Mouse (Mus musculus): ENCODE data around the gene Ifi47.

The Ifi47 gene

GRCm38 (mm10) chr11:49089735-49090507 lies 13.5 kb downstream of the Ifi47 start:
- no peak for DNase-seq (ENCODE audit: low spot score in 2 of 2)

- DNase-seq (ENCODE audit: low spot score in 2 of 2): no peak
These were observed 14.2 kb downstream of the Ifi47 start for GRCm38 (mm10) chr11:49090551-49090950.

GRCm38 (mm10) chr11:49091171-49091570 lies 14.8 kb downstream of the Ifi47 start:
- no peak for DNase-seq (ENCODE audit: low spot score in 2 of 2)

- DNase-seq (ENCODE audit: low spot score in 2 of 2): no peak
These were observed 15.7 kb downstream of the Ifi47 start for GRCm38 (mm10) chr11:49092053-49092586.

GRCm38 (mm10) chr11:49092786-49093185 lies 16.4 kb downstream of the Ifi47 start:
- no peak for DNase-seq (ENCODE audit: low spot score in 2 of 2)

- DNase-seq (ENCODE audit: low spot score in 2 of 2): no peak
These were observed 17.7 kb downstream of the Ifi47 start for GRCm38 (mm10) chr11:49093861-49094660.

- DNase-seq (ENCODE audit: low spot score in 2 of 2): no peak
These were observed 19.0 kb downstream of the Ifi47 start for GRCm38 (mm10) chr11:49095367-49095766.

- DNase-seq (ENCODE audit: low spot score in 2 of 2): no peak
These were observed 24.0 kb downstream of the Ifi47 start for GRCm38 (mm10) chr11:49100409-49100808.

GRCm38 (mm10) chr11:49101500-49101899 lies 25.1 kb downstream of the Ifi47 start:
- no peak for DNase-seq (ENCODE audit: low spot score in 2 of 2)

- peak; percentile 88 to 93 for DNase-seq (ENCODE audit: low spot score in 2 of 2)
These were observed 26.8 kb downstream of the Ifi47 start for GRCm38 (mm10) chr11:49103047-49103693.

GRCm38 (mm10) chr11:49105752-49106151 lies 29.4 kb downstream of the Ifi47 start:
- no peak for DNase-seq (ENCODE audit: low spot score in 2 of 2)

GRCm38 (mm10) chr11:49107650-49108537 lies 31.5 kb downstream of the Ifi47 start:
- DNase-seq (ENCODE audit: low spot score in 2 of 2): no peak

GRCm38 (mm10) chr11:49108833-49109232 lies 32.4 kb downstream of the Ifi47 start:
- peak in 1 of 2 experiments; percentile 33 for DNase-seq (ENCODE audit: low spot score in 2 of 2)

- peak in 1 of 2 experiments; percentile 41 for DNase-seq (ENCODE audit: low spot score in 2 of 2)
These were observed 34.6 kb downstream of the Ifi47 start for GRCm38 (mm10) chr11:49111000-49111399.

- peak in 1 of 2 experiments; percentile 46 for DNase-seq (ENCODE audit: low spot score in 2 of 2)
These were observed 36.3 kb downstream of the Ifi47 start for GRCm38 (mm10) chr11:49112624-49113219.

GRCm38 (mm10) chr11:49114158-49114557 lies 37.8 kb downstream of the Ifi47 start:
- no peak for DNase-seq (ENCODE audit: low spot score in 2 of 2)

- DNase-seq (ENCODE audit: low spot score in 2 of 2): no peak
These were observed 38.4 kb downstream of the Ifi47 start, which contains the start of gene Olfr1396 for GRCm38 (mm10) chr11:49114774-49115173. Gene Olfr1396, minus strand, starts transcription at chr11:49114874.

- DNase-seq (ENCODE audit: low spot score in 2 of 2): no peak
These were observed 43.2 kb downstream of the Ifi47 start for GRCm38 (mm10) chr11:49119635-49120034.

GRCm38 (mm10) chr11:49124169-49124568 lies 47.8 kb downstream of the Ifi47 start:
- DNase-seq (ENCODE audit: low spot score in 2 of 2): no peak

GRCm38 (mm10) chr11:49141974-49142373 lies 65.6 kb downstream of the Ifi47 start, which contains the start of gene Olfr1395:
Gene Olfr1395, plus strand, starts transcription at chr11:49142274.
- DNase-seq (ENCODE audit: low spot score in 2 of 2): no peak

Measured in right cerebral cortex, postnatal 10 days (tissue).